Mouse (Mus musculus) heart, postnatal 0 days (tissue): ENCODE measurements around the gene Olfr1122. TPM values are rescaled to one million over a fixed set of nuclear protein-coding genes. Genes with fewer than 3 reads are reported as not detected.
A peak's percentile ranks its signal among the peaks of the same experiment; 100 is the strongest.
"Not testable (repeated sequence)": the region's sequence is repeated elsewhere in the genome, so short reads cannot be mapped to it uniquely, and the experiment has no call there.

Source experiments
- ATAC-seq: fragments of 200-750 bp; cut with Nextera tagmentation; 2 replicates; pipeline ENCODE4 v1.8.0; 2017; ENCODE audit warnings: low read depth, moderate number of reproducible peaks, moderate library complexity; ENCODE audit not compliant: insufficient read depth
- DNase-seq: peaks from one replicate; pipeline ENCODE4 v3.0.0-alpha.2; 2016; ENCODE audit warnings: low spot score
- H3K27ac ChIP-seq: fragments of 300-500 bp; sonication (generic); 2 replicates; pipeline ENCODE4 v1.5.1; 2014; ENCODE audit warnings: low read depth, mild to moderate bottlenecking
- H3K27me3 ChIP-seq: fragments of 300-500 bp; sonication (generic); 2 replicates; pipeline ENCODE4 v1.6.1; 2014; ENCODE audit warnings: low read length, mixed read lengths; ENCODE audit not compliant: control insufficient read depth, insufficient read depth
- H3K36me3 ChIP-seq: fragments of 300-500 bp; sonication (generic); replicated peaks from 2 replicates; pipeline ENCODE4 v1.6.1; 2014; ENCODE audit warnings: low read length, mixed read lengths; ENCODE audit not compliant: control insufficient read depth, insufficient read depth
- H3K4me1 ChIP-seq: fragments of 300-500 bp; sonication (generic); 2 replicates; pipeline ENCODE4 v1.6.1; 2014; ENCODE audit warnings: antibody characterized with exemption; ENCODE audit not compliant: control insufficient read depth, insufficient read depth
- H3K4me2 ChIP-seq: fragments of 300-500 bp; sonication (generic); 2 replicates; pipeline ENCODE4 v1.6.1; 2014; ENCODE audit warnings: low read depth, mild to moderate bottlenecking, low read length, moderate library complexity
- H3K4me3 ChIP-seq: fragments of 300-500 bp; sonication (generic); 2 replicates; pipeline ENCODE4 v1.5.1; 2014; ENCODE audit warnings: low read depth, low read length
- H3K9ac ChIP-seq: fragments of 300-500 bp; sonication (generic); replicated peaks from 2 replicates; pipeline ENCODE4 v1.6.1; 2014; ENCODE audit warnings: low read depth, low read length, mixed read lengths
- H3K9me3 ChIP-seq: fragments of 300-500 bp; sonication (generic); replicated peaks from 2 replicates; pipeline ENCODE4 v1.6.1; 2016; ENCODE audit warnings: low read length; ENCODE audit not compliant: control insufficient read depth
- CTCF ChIP-seq: IDR thresholded peaks from 2 replicates; pipeline ENCODE4 v1.5.1; 2016; ENCODE audit warnings: antibody characterized with exemption, control low read depth, low read depth
- EP300 ChIP-seq: IDR thresholded peaks from 2 replicates; pipeline ENCODE4 v1.6.1; 2016; ENCODE audit warnings: antibody characterized with exemption, low read depth
- WGBS: fragments of 180-500 bp; shearing (Covaris S2); extraction: QIAGEN DNeasy Blood & Tissue Kit; methylation state at CpG from one replicate; pipeline ENCODE4 v1.1.7; 2014; 5-methylcytosine and 5-hydroxymethylcytosine counted together
- polyA plus RNA-seq: library from polyadenylated mRNA; unstranded; fragments of >200 nt; fragmentation: Nextera tagmentation; extraction: Ambion mirVana; gene quantifications from 2 replicates; pipeline ENCODE4 v1.2.1, GENCODE M21; 2015
- total RNA-seq: library from RNA; depleted of rRNA; stranded (reverse); fragments of >200 nt; gene quantifications from 2 replicates; pipeline ENCODE4 v1.2.3, GENCODE M21; 2014; ENCODE audit warnings: low replicate concordance; rRNA removed

Gene Olfr1122
- total RNA-seq (not detected in 2 replicates), polyA plus RNA-seq (not detected in 2 replicates)

DNA sequence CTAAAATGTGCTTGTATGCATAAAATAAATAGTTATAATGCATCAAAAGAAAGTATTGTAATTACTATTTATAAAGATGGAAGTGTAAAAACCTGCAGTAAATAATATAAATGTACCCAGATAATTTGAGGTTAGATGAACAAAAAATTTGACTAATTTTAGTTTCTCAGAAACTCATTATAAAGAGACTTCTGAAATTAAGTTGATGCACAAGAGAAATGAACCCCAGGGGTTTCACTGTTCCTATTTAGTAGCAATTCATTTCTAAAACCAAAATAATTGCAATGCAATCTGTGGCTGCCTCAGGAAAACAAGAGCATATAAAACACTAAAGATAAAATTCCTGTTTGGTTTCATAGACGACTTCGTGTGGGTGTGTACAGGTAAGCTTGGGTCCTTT lies at the start of gene Olfr1122:
Olfr1122 (plus strand) TSS at position 301 of the 400 bp plus-strand sequence.
- no peak within 1 kb of the TSS for H3K4me3 ChIP-seq
- H3K27me3 ChIP-seq = no peaks in the 10 kb centered on the region
- no peak within 1 kb of the TSS for H3K27ac ChIP-seq
- no peaks in the 10 kb centered on the region for H3K9me3 ChIP-seq
- whole genome bisulfite sequencing = 63% methylated on average over 2 of the region's 2 CpGs
- no peaks in the 10 kb centered on the region for H3K4me1 ChIP-seq
- TF ChIP-seq EP300 (no peak), CTCF (no peak)
- H3K36me3 ChIP-seq = no peaks in the 10 kb centered on the region
- DNase-seq = no peak
- no peak within 1 kb of the TSS for H3K4me2 ChIP-seq
- no peak within 1 kb of the TSS for H3K9ac ChIP-seq
- ATAC-seq = no peak

GRCm38 (mm10) chr2:87354515-87354914 lies 31.1 kb upstream of the Olfr1122 start, which contains the start of gene Olfr1120:
Gene Olfr1120, plus strand, starts transcription at chr2:87354815.
- DNase-seq (no peak), ATAC-seq (no peak)
- Histone ChIP-seq H3K27ac (no peak within 1 kb of the TSS), H3K4me1 (no peaks in the 10 kb centered on the region), H3K27me3 (no peaks in the 10 kb centered on the region), H3K4me2 (no peak within 1 kb of the TSS), H3K36me3 (no peaks in the 10 kb centered on the region), H3K9me3 (no peaks in the 10 kb centered on the region), H3K4me3 (no peak within 1 kb of the TSS), H3K9ac (no peak within 1 kb of the TSS)
- 36% methylated on average over 2 of the region's 2 CpGs for WGBS
- TF ChIP-seq CTCF (no peak), EP300 (no peak)

DNA sequence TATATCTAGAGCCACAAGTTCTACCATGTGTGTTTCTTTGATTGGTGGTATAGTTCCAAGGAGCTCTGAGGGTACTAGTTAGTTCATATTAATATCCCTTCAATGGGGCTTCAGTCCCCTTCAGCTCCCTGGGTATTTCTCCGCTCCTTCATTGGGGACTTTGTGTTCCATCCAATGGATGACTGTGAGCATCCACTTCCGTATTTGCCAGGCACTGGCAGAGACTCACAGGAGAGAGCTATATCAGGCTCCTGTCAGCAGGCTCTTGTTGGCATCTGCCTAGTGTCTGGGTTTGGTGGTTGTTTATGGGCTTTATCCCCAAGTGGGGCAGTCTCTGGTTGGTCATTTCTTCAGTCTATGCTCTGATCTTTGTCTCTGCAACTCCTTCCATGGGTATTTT lies 25.5 kb upstream of the Olfr1122 start:
- not testable (repeated sequence) for ATAC-seq, H3K4me2 ChIP-seq, H3K9ac ChIP-seq, H3K27ac ChIP-seq, DNase-seq, H3K4me1 ChIP-seq, H3K4me3 ChIP-seq, H3K36me3 ChIP-seq, H3K9me3 ChIP-seq, H3K27me3 ChIP-seq
- WGBS = 47% methylated on average over 2 of the region's 2 CpGs

DNA sequence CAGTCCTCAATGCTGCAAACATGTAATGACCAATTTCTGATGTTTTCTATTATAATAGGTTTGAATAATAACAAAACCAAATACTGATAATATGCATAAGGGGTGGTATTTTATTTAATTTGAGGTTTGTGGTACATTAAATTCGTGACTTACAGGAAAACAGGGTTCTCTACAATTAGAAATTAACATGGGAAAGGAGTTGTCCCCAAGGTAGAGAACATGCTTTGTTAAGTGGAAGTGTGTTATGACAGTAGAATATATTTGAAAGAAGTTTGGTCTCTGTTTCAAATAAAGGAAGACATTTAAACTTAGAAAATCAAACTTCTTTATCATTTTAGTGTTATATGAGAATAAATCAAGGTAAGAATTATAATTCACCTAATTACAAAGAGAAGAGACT lies 16.1 kb upstream of the Olfr1122 start, which contains the start of gene Olfr1121:
Olfr1121 (plus strand) TSS at position 301 of the 400 bp plus-strand sequence.
- TF ChIP-seq CTCF (no peak), EP300 (no peak)
- DNase-seq (no peak), ATAC-seq (no peak)
- Histone ChIP-seq H3K4me1 (no peaks in the 10 kb centered on the region), H3K9ac (no peak within 1 kb of the TSS), H3K9me3 (no peaks in the 10 kb centered on the region), H3K4me3 (no peak within 1 kb of the TSS), H3K36me3 (no peaks in the 10 kb centered on the region), H3K27me3 (no peaks in the 10 kb centered on the region), H3K4me2 (no peak within 1 kb of the TSS), H3K27ac (no peak within 1 kb of the TSS)
- WGBS = 20% methylated on average over 1 of the region's 1 CpGs

GRCm38 (mm10) chr2:87371726-87372125 lies 13.9 kb upstream of the Olfr1122 start:
- ATAC-seq (no peak), DNase-seq (no peak)
- no peak for TF ChIP-seq CTCF
- no peak for TF ChIP-seq EP300
- H3K4me2 ChIP-seq = no peak overlapping the region
- H3K4me1 ChIP-seq = no peaks in the 10 kb centered on the region
- no peaks in the 10 kb centered on the region for H3K9me3 ChIP-seq
- no peak overlapping the region for H3K9ac ChIP-seq
- no peaks in the 10 kb centered on the region for H3K27me3 ChIP-seq
- 76% methylated on average over 4 of the region's 4 CpGs for WGBS
- H3K36me3 ChIP-seq = no peaks in the 10 kb centered on the region
- H3K4me3 ChIP-seq = no peak overlapping the region
- no peak overlapping the region for H3K27ac ChIP-seq

GRCm38 (mm10) chr2:87383935-87384334 lies 1.7 kb upstream of the Olfr1122 start:
- H3K27ac ChIP-seq = no peak overlapping the region
- H3K36me3 ChIP-seq = no peaks in the 10 kb centered on the region
- H3K4me3 ChIP-seq = no peak overlapping the region
- peak; percentile 73; the same call in 1 of the 2 replicates for ATAC-seq
- peak; percentile 9 for DNase-seq
- no peak overlapping the region for H3K4me2 ChIP-seq
- H3K9me3 ChIP-seq = no peaks in the 10 kb centered on the region
- WGBS = 13% methylated on average over 2 of the region's 2 CpGs
- no peaks in the 10 kb centered on the region for H3K27me3 ChIP-seq
- H3K4me1 ChIP-seq = no peaks in the 10 kb centered on the region
- no peak overlapping the region for H3K9ac ChIP-seq
- TF ChIP-seq CTCF (no peak), EP300 (no peak)

DNA sequence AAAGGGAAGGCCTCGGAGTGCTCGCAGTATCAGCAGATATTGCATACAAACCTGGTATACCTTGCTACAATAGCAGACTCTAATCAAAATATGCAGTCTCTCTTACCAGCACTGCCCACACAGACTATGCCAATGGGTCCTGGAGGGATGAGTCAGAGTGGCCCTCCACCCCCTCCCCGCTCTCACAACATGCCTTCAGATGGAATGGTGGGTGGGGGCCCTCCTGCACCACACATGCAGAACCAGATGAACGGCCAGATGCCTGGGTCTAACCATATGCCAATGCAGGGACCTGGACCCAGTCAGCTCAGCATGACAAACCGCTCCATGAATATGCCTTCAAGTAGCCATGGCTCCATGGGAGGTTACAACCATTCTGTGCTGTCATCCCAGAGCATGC lies 8.0 kb downstream of the Olfr1122 start:
- not testable (repeated sequence) for H3K9ac ChIP-seq, H3K36me3 ChIP-seq, DNase-seq, H3K9me3 ChIP-seq, H3K4me1 ChIP-seq, H3K27ac ChIP-seq, H3K4me2 ChIP-seq, ATAC-seq, H3K27me3 ChIP-seq, H3K4me3 ChIP-seq
- 84% methylated on average over 5 of the region's 5 CpGs for WGBS
